Comparison of ENCODE assay signal across 8 mouse cellular contexts in genomic region chr1:23762782-23763630, GRCm38 (mm10). TPM values are rescaled to one million over a fixed set of nuclear protein-coding genes. Genes with fewer than 3 reads are reported as not detected.
DNase-seq lines count a peak whose midpoint lies in the region; ATAC-seq and TF ChIP-seq lines count a peak whose summit lies in the region.

No protein-coding gene starts in this region.

- H3K4me2 ChIP-seq in forebrain, embryonic 12.5 days, result peak overlapping the region; percentile 88
- peak overlapping the region; percentile 92 for H3K4me2 ChIP-seq in heart, postnatal 0 days (ENCODE audit: low read depth, low read length)
- H3K4me2 ChIP-seq in liver, embryonic 14.5 days (ENCODE audit: low read depth), result peak overlapping the region; percentile 48
- H3K4me2 ChIP-seq in neural tube, embryonic 13.5 days, result peak overlapping the region; percentile 88

- H3K9me3 ChIP-seq in forebrain, embryonic 12.5 days, result no peaks in the 10 kb centered on the region
- H3K9me3 ChIP-seq in heart, postnatal 0 days (replicated peaks; ENCODE audit: control insufficient read depth, low read length), result no peaks in the 10 kb centered on the region
- no peaks in the 10 kb centered on the region for H3K9me3 ChIP-seq in liver, embryonic 14.5 days (ENCODE audit: control insufficient read depth, low read length)
- no peaks in the 10 kb centered on the region for H3K9me3 ChIP-seq in neural tube, embryonic 13.5 days

- ATAC-seq in CD4-positive, CD25-positive, alpha-beta regulatory T cell, adult 4 months, result peak; percentile 72
- peak; percentile 93 for ATAC-seq in forebrain, embryonic 12.5 days (ENCODE audit: low FRiP score)
- ATAC-seq in heart, postnatal 0 days (ENCODE audit: insufficient read depth, low read depth), result peak; percentile 77; the same call in 1 of the 2 replicates
- peak; percentile 50; the same call in 1 of the 2 replicates for ATAC-seq in liver, embryonic 14.5 days (ENCODE audit: insufficient read depth)
- ATAC-seq in neural tube, embryonic 13.5 days (ENCODE audit: low read depth), result peak; percentile 93

- no peak overlapping the region for H3K27ac ChIP-seq in forebrain, embryonic 12.5 days
- no peak overlapping the region for H3K27ac ChIP-seq in heart, postnatal 0 days (ENCODE audit: low read depth)
- H3K27ac ChIP-seq in liver, embryonic 14.5 days, result no peak overlapping the region
- H3K27ac ChIP-seq in neural tube, embryonic 13.5 days (replicated peaks), result peak overlapping the region; percentile 90

- peak overlapping the region; percentile 72 for H3K9ac ChIP-seq in forebrain, embryonic 12.5 days
- H3K9ac ChIP-seq in heart, postnatal 0 days (replicated peaks; ENCODE audit: low read depth, low read length), result no peak overlapping the region
- H3K9ac ChIP-seq in liver, embryonic 14.5 days (replicated peaks), result no peak overlapping the region
- H3K9ac ChIP-seq in neural tube, embryonic 13.5 days, result peak overlapping the region; percentile 86

- peak overlapping the region; percentile 66 for H3K4me3 ChIP-seq in forebrain, embryonic 12.5 days (replicated peaks)
- peak overlapping the region; percentile 59 for H3K4me3 ChIP-seq in heart, postnatal 0 days (ENCODE audit: low read depth, low read length)
- peak overlapping the region in 1 of 2 experiments; percentile 27; a peak in 2 of 4 replicates for H3K4me3 ChIP-seq in liver, embryonic 14.5 days (ENCODE audit: insufficient read depth in 1 of 2, low read depth in 2 of 2, low read length in 2 of 2)
- H3K4me3 ChIP-seq in neural tube, embryonic 13.5 days, result peak overlapping the region; percentile 77

- TF ChIP-seq CTCF in heart, postnatal 0 days (IDR thresholded peaks at IDR 0.05; ENCODE audit: low read depth), result peak; percentile 93
- peak; percentile 92 for TF ChIP-seq CTCF in liver, embryonic 14.5 days (IDR thresholded peaks at IDR 0.05; ENCODE audit: low read depth)

- TF ChIP-seq EP300 in heart, postnatal 0 days (IDR thresholded peaks at IDR 0.05; ENCODE audit: low read depth), result no peak
- TF ChIP-seq EP300 in liver, embryonic 14.5 days (IDR thresholded peaks at IDR 0.05; ENCODE audit: low read depth), result no peak

- H3K27me3 ChIP-seq in forebrain, embryonic 12.5 days, result peaks cover 40% of the 10 kb centered on the region
- H3K27me3 ChIP-seq in heart, postnatal 0 days (ENCODE audit: control insufficient read depth, insufficient read depth, low read length), result peaks cover 48% of the 10 kb centered on the region
- H3K27me3 ChIP-seq in liver, embryonic 14.5 days (ENCODE audit: control insufficient read depth, insufficient read depth, low read length), result peaks cover 40% of the 10 kb centered on the region
- peaks cover 24% of the 10 kb centered on the region for H3K27me3 ChIP-seq in neural tube, embryonic 13.5 days

- WGBS in forebrain, embryonic 12.5 days, result under 1% methylated on average over 65 of the region's 65 CpGs
- WGBS in heart, postnatal 0 days, result 2% methylated on average over 64 of the region's 65 CpGs
- WGBS in liver, embryonic 14.5 days (ENCODE audit: insufficient replicate concordance), result 3% methylated on average over 65 of the region's 65 CpGs
- WGBS in neural tube, embryonic 13.5 days, result under 1% methylated on average over 64 of the region's 65 CpGs

- peaks cover 21% of the 10 kb centered on the region for H3K4me1 ChIP-seq in forebrain, embryonic 12.5 days
- peaks cover 10% of the 10 kb centered on the region; the same call in 1 of the 2 replicates for H3K4me1 ChIP-seq in heart, postnatal 0 days (ENCODE audit: control insufficient read depth, insufficient read depth)
- H3K4me1 ChIP-seq in liver, embryonic 14.5 days (replicated peaks; ENCODE audit: control insufficient read depth in 2 of 2, insufficient read depth in 2 of 2, low read length in 1 of 2), result no peaks in the 10 kb centered on the region
- peaks cover 47% of the 10 kb centered on the region for H3K4me1 ChIP-seq in neural tube, embryonic 13.5 days (replicated peaks)

- peak; percentile 50 for DNase-seq in c-Kit-positive CD71-positive TER-119-positive erythroid progenitor cells, embryonic 14.5 days (ENCODE audit: low spot score)
- DNase-seq in heart, postnatal 0 days (ENCODE audit: low spot score), result peak; percentile 62
- peak; percentile 91 to 97 for DNase-seq in kidney, postnatal 36 days
- peak; percentile 24 to 44 (median 33) for DNase-seq in liver, embryonic 14.5 days (ENCODE audit: low read depth in 3 of 3, low spot score in 3 of 3)
- DNase-seq in telencephalon, adult 2 months (ENCODE audit: low read depth, low spot score), result peak; percentile 80

- no peaks in the 10 kb centered on the region for H3K36me3 ChIP-seq in forebrain, embryonic 12.5 days (replicated peaks)
- no peaks in the 10 kb centered on the region for H3K36me3 ChIP-seq in heart, postnatal 0 days (replicated peaks; ENCODE audit: control insufficient read depth, insufficient read depth, low read length)
- H3K36me3 ChIP-seq in liver, embryonic 14.5 days (replicated peaks; ENCODE audit: control insufficient read depth, insufficient read depth, low read depth), result no peaks in the 10 kb centered on the region
- H3K36me3 ChIP-seq in neural tube, embryonic 13.5 days, result no peaks in the 10 kb centered on the region

RNA-seq across cellular contexts. Expression of gene B3gat2, which starts 1.5 kb away (rescaled TPM):
- 1 to 10 TPM; 1.7 to 1.9 TPM for polyA plus RNA-seq in CD4-positive, CD25-positive, alpha-beta regulatory T cell, adult 4 months (2017; shearing (Covaris generic))
- polyA plus RNA-seq in forebrain, embryonic 12.5 days (2016; fragmentation: Nextera tagmentation; extraction: Ambion mirVana), result 2.5 and 2.7 TPM in 2 replicates
- not detected in 2 replicates for total RNA-seq in heart, postnatal 0 days (2014; rRNA removed; ENCODE audit: low replicate concordance)
- polyA plus RNA-seq in heart, postnatal 0 days (2015; fragmentation: Nextera tagmentation; extraction: Ambion mirVana), result 0.16 and 0.22 TPM in 2 replicates
- polyA plus RNA-seq in liver, embryonic 14.5 days (2012; rRNA removed), result 0.02 and 0.03 TPM in 2 replicates
- 0.11 and 0.25 TPM in 2 replicates for polyA plus RNA-seq in liver, embryonic 14.5 days (2014; fragmentation: Nextera tagmentation; extraction: Ambion mirVana)
- polyA plus RNA-seq in neural tube, embryonic 13.5 days (2015; fragmentation: Nextera tagmentation; extraction: Ambion mirVana), result 19.6 and 20.0 TPM in 2 replicates

Comparison
In these comparisons a context has a peak if more than half of its experiments do, and no peak if none do; other contexts are left out.
1. DNase-seq: peak in every context shown above with its lines; median percentile 94 in kidney, postnatal 36 days; 80 in telencephalon, adult 2 months; 62 in heart, postnatal 0 days; 50 in c-Kit-positive CD71-positive TER-119-positive erythroid progenitor cells, embryonic 14.5 days; 33 in liver, embryonic 14.5 days.
2. H3K9ac ChIP-seq: peak in forebrain, embryonic 12.5 days (single experiment) and neural tube, embryonic 13.5 days (single experiment); none in heart, postnatal 0 days (single experiment) and liver, embryonic 14.5 days (single experiment).
3. Peak in every context shown above with its lines, with median percentiles within 50 percentile points of each other: ATAC-seq and H3K4me2 ChIP-seq.